Mouse (Mus musculus): ENCODE measurements around the gene Gmfb. TPM values are rescaled to one million over a fixed set of nuclear protein-coding genes. Genes with fewer than 3 reads are reported as not detected.

The Gmfb gene
- polyA plus RNA-seq, 1 experiment from 2014 or later: 118 TPM

DNA sequence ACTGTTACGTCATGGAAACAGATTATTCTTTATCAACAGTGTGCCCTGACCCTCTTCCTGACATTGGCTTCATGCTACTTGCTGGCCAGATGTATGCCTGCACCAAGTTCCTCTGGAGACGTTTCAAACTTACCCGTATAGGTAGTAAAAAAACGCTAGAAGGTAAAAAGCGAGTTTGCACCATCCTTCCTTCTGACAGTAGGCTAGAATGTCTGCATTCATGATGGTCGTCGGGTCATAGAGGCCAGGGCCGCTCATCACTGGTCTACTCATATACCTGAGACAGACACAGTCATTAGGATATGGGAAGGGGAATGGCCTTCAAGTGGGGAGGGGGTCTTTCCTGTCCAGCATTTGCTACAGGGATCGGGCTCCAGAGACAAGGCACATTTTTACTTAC lies 43.3 kb downstream of the Gmfb start:
- Histone ChIP-seq H3K4me3 (ENCODE audit: low read depth, low read length) (no peak overlapping the region), H3K36me3 (ENCODE audit: control insufficient read depth, insufficient read depth, low read length) (peaks cover 34% of the 10 kb centered on the region), H3K4me1 (ENCODE audit: control insufficient read depth, insufficient read depth, low read length) (no peaks in the 10 kb centered on the region), H3K4me2 (no peak overlapping the region), H3K27ac (ENCODE audit: low read depth, low read length) (no peak overlapping the region), H3K27me3 (ENCODE audit: control insufficient read depth, insufficient read depth, low read length) (no peaks in the 10 kb centered on the region), H3K9ac (ENCODE audit: low read length) (no peak overlapping the region), H3K9me3 (ENCODE audit: control insufficient read depth, low read length) (peaks cover 5% of the 10 kb centered on the region; the same call in 1 of the 2 replicates)
- no peak for ATAC-seq (ENCODE audit: low FRiP score)
- WGBS: 97% methylated on average over 9 of the region's 9 CpGs
- DNase-seq (ENCODE audit: low spot score, missing footprints): peak; percentile 54

DNA sequence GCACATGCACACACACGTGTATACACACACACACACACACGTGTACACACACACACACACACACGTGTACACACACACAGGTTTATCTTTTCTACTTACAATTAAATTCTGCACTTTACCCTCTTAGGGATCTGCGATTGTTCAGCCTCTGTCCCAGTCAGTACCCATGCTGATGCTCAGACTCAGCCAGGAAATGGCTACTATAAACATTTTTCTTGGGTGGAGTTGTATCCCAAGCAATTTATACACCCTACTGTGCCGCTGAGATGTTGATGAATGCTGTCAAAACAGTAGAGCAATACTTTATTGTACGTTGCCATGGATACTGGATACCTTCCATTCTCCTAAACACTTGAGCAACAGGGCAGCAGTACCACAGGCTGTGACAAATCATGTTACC lies 52.0 kb downstream of the Gmfb start:
- Histone ChIP-seq H3K27me3 (ENCODE audit: control insufficient read depth, insufficient read depth, low read length) (no peaks in the 10 kb centered on the region), H3K4me1 (ENCODE audit: control insufficient read depth, insufficient read depth, low read length) (no peaks in the 10 kb centered on the region), H3K9me3 (ENCODE audit: control insufficient read depth, low read length) (no peaks in the 10 kb centered on the region), H3K27ac (ENCODE audit: low read depth, low read length) (no peak overlapping the region), H3K36me3 (ENCODE audit: control insufficient read depth, insufficient read depth, low read length) (peaks cover 11% of the 10 kb centered on the region; the same call in 1 of the 2 replicates), H3K4me3 (ENCODE audit: low read depth, low read length) (no peak overlapping the region), H3K9ac (ENCODE audit: low read length) (no peak overlapping the region), H3K4me2 (no peak overlapping the region)
- no peak for ATAC-seq (ENCODE audit: low FRiP score)
- DNase-seq (ENCODE audit: low spot score, missing footprints): peak; percentile 72
- 89% methylated on average over 6 of the region's 6 CpGs for WGBS

DNA sequence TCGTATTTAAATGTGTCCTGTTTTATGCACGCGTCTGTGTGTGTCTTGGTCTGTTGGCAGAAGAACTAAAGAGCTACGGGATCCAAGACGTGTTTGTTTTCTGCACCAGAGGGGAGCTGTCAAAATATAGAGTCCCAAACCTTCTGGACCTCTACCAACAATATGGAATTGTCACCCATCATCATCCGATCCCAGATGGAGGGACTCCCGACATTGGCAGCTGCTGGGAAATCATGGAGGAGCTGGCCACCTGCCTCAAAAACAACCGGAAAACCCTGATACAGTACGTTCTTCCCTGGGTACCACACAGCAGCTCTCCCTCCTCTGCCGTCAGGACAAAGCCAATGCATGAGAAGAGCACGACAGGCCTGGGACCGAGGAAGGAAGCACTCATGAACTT lies 54.9 kb downstream of the Gmfb start:
- WGBS: 90% methylated on average over 12 of the region's 12 CpGs

DNA sequence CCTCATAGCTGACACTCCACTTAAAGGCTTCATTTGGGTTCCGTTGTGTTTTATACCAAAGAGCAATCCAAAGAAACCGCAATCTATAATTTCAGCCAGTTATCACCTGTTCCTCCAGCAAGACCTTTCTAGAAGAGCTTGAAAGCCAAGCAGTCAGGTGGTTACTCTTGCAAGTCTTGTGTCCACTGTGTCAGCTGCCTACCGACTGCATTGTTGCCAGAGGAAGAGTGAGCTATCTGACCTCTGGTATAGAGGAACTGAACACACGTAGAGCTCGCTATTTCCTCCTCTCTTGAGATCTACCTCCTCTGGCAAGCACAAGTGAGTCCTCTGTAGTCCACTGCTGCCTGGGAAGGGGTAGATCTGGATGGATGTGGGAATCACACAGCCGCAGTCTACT lies 60.9 kb downstream of the Gmfb start:
- ATAC-seq (ENCODE audit: low FRiP score): no peak
- DNase-seq (ENCODE audit: low spot score, missing footprints): peak; percentile 85
- Histone ChIP-seq H3K36me3 (ENCODE audit: control insufficient read depth, insufficient read depth, low read length) (no peaks in the 10 kb centered on the region), H3K4me3 (ENCODE audit: low read depth, low read length) (peak overlapping the region; percentile 72), H3K9me3 (ENCODE audit: control insufficient read depth, low read length) (no peaks in the 10 kb centered on the region), H3K4me1 (ENCODE audit: control insufficient read depth, insufficient read depth, low read length) (peaks cover 5% of the 10 kb centered on the region; the same call in 1 of the 2 replicates), H3K27ac (ENCODE audit: low read depth, low read length) (no peak overlapping the region), H3K27me3 (ENCODE audit: control insufficient read depth, insufficient read depth, low read length) (no peaks in the 10 kb centered on the region), H3K9ac (ENCODE audit: low read length) (peak overlapping the region; percentile 75; the same call in 1 of the 2 replicates), H3K4me2 (peak overlapping the region; percentile 87)
- WGBS: 54% methylated on average over 6 of the region's 6 CpGs

More for the DNA sequence above, 54.9 kb downstream of the Gmfb start:
- H3K9ac ChIP-seq (ENCODE audit: low read length): no peak overlapping the region
- DNase-seq (ENCODE audit: low spot score, missing footprints) (no peak), ATAC-seq (ENCODE audit: low FRiP score) (no peak)
- H3K4me2 ChIP-seq: no peak overlapping the region
- H3K4me3 ChIP-seq (ENCODE audit: low read depth, low read length): no peak overlapping the region
- H3K36me3 ChIP-seq (ENCODE audit: control insufficient read depth, insufficient read depth, low read length): peaks cover 8% of the 10 kb centered on the region; the same call in 1 of the 2 replicates
- no peaks in the 10 kb centered on the region for H3K27me3 ChIP-seq (ENCODE audit: control insufficient read depth, insufficient read depth, low read length)
- H3K9me3 ChIP-seq (ENCODE audit: control insufficient read depth, low read length): no peaks in the 10 kb centered on the region
- H3K4me1 ChIP-seq (ENCODE audit: control insufficient read depth, insufficient read depth, low read length): no peaks in the 10 kb centered on the region
- H3K27ac ChIP-seq (ENCODE audit: low read depth, low read length): no peak overlapping the region

DNA sequence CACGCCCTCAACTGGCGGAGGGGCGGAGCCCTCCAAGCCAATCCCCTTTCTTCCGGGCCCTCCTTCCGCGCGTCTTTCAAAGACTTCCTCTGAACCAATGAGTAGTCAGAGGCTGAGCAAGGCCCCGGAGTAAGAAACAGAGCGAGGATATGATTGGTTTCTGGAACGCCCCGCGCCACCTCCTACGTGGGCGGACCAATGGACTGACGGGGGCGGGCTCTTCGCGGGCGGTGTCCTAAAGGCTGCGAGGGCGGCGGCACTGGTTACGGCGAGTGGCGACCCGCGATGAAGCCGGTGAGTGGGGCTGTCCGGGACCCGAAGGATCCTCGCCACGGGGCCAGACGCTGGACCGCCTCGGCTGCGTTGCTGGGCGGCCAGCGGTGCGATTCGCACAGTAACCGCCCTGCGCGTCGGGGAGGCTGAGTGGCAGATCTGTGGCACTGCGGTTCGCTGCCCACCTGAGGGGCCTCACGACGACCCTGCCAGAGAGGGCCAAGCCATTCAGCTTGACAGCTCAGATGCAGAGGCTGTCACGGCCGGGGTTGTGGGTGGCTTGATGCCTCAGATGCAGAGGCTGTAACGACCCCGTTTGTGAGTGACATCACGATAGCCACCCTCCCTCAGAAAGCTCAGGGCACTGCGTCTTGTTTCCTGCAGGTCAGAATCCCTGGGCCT lies 61.5 kb downstream of the Gmfb start, which contains the start of gene Cdkn3:
Cdkn3 (plus strand) TSS at position 187 of the 675 bp plus-strand sequence.
- H3K27me3 ChIP-seq (ENCODE audit: control insufficient read depth, insufficient read depth, low read length): no peaks in the 10 kb centered on the region
- H3K4me2 ChIP-seq: peak within 1 kb of the TSS; percentile 87
- under 1% methylated on average over 51 of the region's 54 CpGs for WGBS
- peak within 1 kb of the TSS; percentile 72 for H3K4me3 ChIP-seq (ENCODE audit: low read depth, low read length)
- H3K36me3 ChIP-seq (ENCODE audit: control insufficient read depth, insufficient read depth, low read length): no peaks in the 10 kb centered on the region
- ATAC-seq (ENCODE audit: low FRiP score) (peak; percentile 99), DNase-seq (ENCODE audit: low spot score, missing footprints) (peak; percentile 98)
- no peaks in the 10 kb centered on the region for H3K9me3 ChIP-seq (ENCODE audit: control insufficient read depth, low read length)
- peaks cover 5% of the 10 kb centered on the region; the same call in 1 of the 2 replicates for H3K4me1 ChIP-seq (ENCODE audit: control insufficient read depth, insufficient read depth, low read length)
- H3K9ac ChIP-seq (ENCODE audit: low read length): peak within 1 kb of the TSS; percentile 75
- no peak within 1 kb of the TSS for H3K27ac ChIP-seq (ENCODE audit: low read depth, low read length)

GRCm38 (mm10) chr14:46759970-46760354 lies 62.1 kb downstream of the Gmfb start:
- Histone ChIP-seq H3K27me3 (ENCODE audit: control insufficient read depth, insufficient read depth, low read length) (no peaks in the 10 kb centered on the region), H3K9me3 (ENCODE audit: control insufficient read depth, low read length) (no peaks in the 10 kb centered on the region), H3K4me1 (ENCODE audit: control insufficient read depth, insufficient read depth, low read length) (peaks cover 5% of the 10 kb centered on the region; the same call in 1 of the 2 replicates), H3K9ac (ENCODE audit: low read length) (no peak overlapping the region), H3K4me2 (peak overlapping the region; percentile 87), H3K4me3 (ENCODE audit: low read depth, low read length) (peak overlapping the region; percentile 72), H3K36me3 (ENCODE audit: control insufficient read depth, insufficient read depth, low read length) (no peaks in the 10 kb centered on the region), H3K27ac (ENCODE audit: low read depth, low read length) (no peak overlapping the region)
- ATAC-seq (ENCODE audit: low FRiP score) (no peak), DNase-seq (ENCODE audit: low spot score, missing footprints) (no peak)
- 1% methylated on average over 7 of the region's 7 CpGs for WGBS

Other genes starting within 250 kb of the Gmfb start
- gene Cdkn3, start 61.7 kb downstream of the Gmfb start, polyA plus RNA-seq (2014; fragmentation: Nextera tagmentation; extraction: Ambion mirVana): 47.2 and 53.8 TPM in 2 replicates
- gene Cnih1, start 33.8 kb downstream of the Gmfb start, polyA plus RNA-seq (2014; fragmentation: Nextera tagmentation; extraction: Ambion mirVana): 229 and 249 TPM in 2 replicates
- 38.6 and 38.7 TPM in 2 replicates for gene Cgrrf1, start 9.9 kb upstream of the Gmfb start, polyA plus RNA-seq (2014; fragmentation: Nextera tagmentation; extraction: Ambion mirVana)
- 2.7 and 2.8 TPM in 2 replicates for gene Samd4, start 60.6 kb upstream of the Gmfb start, polyA plus RNA-seq (2014; fragmentation: Nextera tagmentation; extraction: Ambion mirVana)